Mouse (Mus musculus): ENCODE data around the gene Fau. TPM values are rescaled to one million over a fixed set of nuclear protein-coding genes. Genes with fewer than 3 reads are reported as not detected.

The Fau gene
- 794 TPM for polyA plus RNA-seq (2017; shearing (Covaris generic))

DNA sequence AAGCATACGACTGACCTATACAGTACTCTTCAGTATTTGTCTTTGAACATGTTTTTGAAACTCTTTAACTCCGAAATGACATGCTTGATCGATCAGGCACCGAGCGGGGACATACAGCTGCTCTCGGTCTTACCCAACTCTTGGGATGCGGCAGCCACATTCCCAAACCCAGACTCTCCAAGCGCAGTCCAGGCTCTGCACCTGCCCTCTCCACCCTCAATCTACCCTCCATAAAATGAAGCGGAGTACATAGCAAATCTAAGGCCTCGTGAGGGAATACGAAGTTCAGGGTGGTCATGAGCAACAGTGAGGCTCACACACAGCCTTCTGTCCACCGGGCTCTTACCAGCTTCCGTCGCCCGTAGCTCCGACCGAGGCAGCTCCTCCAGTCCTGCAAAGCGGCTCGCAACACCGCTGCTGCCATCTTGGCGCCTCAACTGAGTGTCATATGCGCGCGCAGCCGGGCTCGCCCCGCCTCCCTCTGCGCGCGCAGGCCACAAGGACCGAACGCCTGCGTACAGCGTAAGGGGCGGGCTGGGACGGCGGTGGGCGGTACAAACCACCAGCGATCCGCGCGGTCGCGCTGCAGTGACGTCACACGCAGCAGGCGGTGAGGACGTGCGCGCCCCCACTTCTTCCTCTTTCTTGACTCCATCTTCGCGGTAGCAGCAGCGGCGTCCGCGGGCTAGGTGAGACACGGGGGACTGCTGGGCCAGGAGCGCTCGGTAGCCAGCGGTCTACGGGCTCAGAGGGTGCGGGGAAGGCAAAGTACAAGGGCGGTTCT is at the start of gene Fau, which contains the start of gene Mrpl49:
TSS of gene Fau (plus strand) at position 532 of the 784 bp plus-strand sequence.
TSS of gene Mrpl49 (minus strand) at position 473 of the 784 bp plus-strand sequence.

DNA sequence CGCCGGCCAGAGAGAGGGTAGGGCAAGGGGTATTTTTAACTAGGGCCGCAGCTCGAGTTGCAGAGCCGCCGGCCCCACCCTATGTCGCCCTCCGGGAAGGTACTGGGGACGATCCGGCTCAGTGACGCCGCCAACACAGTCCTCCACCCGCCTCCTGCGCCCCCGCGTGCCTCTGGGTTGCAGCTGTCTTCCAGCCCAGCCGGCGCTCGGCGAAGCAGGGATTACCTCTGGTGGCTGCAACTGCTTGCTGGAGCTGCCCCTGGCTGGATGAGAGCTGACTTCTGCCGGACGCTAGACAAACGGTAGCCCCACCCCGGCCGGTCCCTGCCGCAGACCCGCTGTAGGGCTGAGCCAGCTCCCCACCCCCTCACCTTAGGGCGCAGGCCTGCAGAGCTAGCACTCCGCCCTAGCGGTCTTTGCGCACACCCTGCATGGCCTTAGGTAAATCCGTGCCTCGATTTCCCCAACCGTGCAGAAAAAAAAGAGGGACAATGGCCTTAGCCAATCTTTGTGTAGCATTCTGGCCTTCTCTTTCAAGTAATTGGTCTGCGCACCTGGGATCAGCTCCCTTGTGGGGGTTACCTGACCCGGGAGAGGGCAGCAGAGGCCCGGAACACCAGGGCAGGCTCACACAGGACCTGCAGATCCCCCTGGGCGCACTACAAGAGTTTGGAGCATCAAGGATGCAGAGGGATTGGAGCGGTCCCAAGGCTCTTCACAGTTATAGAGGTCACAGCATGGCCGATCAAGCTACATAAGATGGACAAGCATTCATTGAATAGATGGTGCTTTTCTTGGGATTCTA is 41.9 kb upstream of the Fau start, which contains the start of gene Capn1:
TSS of gene Capn1 (minus strand) at position 387 of the 805 bp plus-strand sequence.

DNA sequence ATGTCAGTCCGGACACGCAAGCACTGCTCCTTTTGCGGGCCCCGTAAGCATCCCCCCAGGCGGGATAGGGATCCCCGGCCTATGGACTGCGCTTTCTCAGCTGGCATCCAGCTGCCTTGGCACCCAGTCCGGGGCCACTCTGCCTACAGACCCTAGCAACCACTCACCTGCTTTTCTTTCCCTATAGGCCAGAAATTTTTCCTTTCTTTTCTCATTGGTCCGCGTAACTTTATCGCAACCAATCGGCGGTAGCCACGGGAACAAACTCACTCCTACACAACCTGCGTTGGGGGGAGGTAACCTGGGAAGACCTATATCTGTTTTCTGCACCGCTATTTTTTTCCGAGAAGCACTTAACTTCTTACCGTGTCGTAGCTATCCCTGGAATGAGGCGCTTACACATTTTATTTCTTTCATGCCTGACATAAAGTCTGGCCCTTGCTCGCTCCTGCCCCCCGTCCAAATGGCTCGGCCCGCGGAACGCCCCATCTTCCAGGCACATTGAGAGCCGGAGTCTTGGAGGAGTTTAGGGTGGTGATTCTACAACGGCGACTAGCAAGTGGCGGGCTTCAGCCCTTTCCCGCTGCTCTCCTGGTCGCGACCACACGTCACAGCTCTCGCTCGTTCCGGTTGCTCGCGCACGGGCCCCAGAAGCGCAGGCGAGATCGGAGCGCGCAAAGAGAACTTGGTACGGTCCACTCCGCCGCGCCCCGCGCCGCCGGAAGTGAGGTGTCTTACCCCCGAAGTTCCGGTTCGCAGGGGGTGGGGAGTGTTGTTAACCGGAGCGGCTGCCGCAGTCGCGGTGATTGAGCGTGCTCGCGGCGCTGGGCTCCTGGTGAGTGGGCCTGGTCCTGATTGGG is 11.1 kb upstream of the Fau start, which contains the start of gene Syvn1:
TSS of gene Syvn1 (plus strand) at position 283 of the 860 bp plus-strand sequence.

DNA sequence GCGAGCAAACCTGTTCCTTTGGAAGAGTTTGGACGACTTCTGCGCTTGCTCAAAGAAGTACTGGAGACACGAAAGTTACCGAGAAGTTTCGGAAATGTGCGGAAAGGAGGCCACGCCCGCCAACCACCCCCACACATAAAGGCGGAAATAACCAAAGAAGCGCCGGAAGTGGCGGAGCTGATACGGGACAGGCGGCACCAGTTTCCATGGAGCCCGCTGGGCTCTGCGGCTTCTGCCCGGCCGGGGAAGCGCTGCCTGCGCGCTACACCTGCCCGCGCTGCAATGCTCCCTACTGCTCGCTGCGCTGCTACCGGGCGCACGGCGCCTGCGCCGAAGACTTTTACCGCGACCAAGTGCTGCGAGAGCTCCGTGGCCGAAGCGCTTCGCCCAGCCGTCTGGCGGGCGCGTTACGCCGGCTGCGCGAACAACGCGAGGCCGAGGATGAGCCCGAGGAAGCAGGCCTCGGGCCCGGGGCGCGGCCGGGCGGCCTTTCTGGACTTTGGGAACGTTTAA is 3.4 kb downstream of the Fau start, which contains the start of gene Znhit2:
TSS of gene Znhit2 (plus strand) at position 172 of the 513 bp plus-strand sequence.

DNA sequence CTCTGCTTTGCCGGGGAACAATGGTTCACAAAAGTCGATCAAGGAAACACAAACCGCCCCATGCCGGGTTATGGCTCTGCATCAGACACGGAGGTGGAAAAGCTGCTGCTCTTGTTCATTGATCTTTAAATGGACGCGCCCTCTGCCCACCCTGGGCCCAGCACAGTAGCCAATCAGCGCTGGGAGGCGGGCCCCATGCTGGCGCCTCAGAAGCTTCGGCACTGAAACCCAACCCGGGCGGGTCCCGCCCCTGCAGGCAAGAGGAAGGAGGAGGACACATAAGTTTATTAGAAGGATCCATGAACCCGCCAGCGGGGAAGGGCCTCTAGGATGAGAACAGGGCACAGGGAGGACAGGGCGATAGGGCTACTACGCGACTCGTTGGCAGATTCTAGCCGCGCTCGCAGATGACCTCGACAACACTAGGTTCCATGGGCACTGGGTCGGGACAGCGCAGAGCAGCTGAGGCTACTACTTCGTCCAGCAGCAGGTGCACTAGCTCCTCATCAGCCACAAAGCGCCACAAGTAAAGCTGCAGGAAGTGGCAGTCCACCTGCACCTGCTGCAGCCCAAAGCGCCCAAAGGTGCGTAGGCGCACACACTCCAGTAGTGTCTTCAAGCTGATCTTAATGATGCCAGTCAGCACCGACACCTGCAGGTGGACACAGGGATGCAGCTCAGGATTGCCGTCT is 10.2 kb downstream of the Fau start, which contains the start of gene Tm7sf2:
TSS of gene Tm7sf2 (minus strand) at position 650 of the 692 bp plus-strand sequence.

DNA sequence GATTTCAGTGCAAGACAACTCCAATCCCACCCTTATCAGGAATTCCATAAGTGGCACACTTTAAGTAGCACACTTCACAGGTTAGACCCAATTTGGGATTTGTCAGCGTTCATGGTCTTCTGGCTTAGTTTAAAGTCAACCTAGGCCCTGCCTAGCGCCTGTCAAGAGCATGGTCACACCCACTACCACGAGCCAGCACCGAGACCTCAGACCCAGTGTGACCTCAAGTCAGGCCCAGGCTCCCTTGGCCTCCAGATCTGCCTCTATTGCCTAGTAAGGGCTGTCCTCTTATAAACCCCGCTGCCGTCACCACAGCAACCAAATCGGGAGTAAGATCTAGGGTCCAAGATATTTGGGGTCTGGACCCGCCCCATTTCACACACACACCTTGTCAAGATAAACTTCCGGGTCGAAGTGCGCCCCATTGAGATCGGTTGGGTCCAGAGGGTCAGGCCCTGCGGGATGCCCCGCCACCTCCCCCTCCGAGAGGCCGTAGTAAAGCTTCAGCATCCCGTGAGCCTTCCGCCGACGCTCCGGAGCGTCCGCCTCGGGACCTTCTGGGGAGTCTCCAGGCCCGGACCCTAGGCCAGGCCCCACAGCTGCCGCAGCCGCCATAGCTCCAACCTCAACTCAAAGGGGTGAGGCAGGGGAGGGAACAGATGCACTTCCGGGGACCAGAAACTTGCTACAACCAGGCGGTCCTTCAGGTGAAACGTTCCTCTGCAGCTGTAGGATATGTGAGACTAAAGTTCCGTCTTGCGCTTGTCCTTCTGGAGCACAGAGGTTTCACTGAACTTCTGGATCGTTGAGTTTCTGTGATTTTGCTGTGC is 19.1 kb downstream of the Fau start, which contains the start of gene Vps51:
TSS of gene Vps51 (minus strand) at position 668 of the 830 bp plus-strand sequence.

DNA sequence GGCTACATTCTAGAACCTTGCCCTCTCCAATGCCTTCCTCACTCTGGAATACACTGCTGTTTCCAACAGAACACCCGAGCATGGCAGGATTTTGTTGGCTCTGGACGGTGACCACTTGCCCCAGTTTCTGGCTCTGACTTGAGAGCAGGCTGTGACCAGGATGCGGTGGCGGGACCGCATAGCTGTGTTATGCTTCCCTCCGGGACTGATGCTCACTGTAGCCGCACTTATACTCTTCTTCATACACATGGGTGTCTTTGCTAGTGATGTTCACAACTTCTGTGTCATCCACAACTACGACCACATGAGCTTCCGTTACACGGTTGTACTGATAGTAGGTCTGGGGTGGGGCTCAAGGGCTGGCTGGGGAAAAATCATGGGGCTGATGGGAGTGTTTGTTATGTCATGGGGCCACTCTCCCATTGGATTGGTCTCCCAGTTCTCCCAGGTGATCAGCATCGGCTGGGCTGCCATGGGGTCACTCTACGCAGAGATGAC is 22.4 kb downstream of the Fau start, which contains the start of gene Tmem262:
TSS of gene Tmem262 (plus strand) at position 51 of the 498 bp plus-strand sequence.

DNA sequence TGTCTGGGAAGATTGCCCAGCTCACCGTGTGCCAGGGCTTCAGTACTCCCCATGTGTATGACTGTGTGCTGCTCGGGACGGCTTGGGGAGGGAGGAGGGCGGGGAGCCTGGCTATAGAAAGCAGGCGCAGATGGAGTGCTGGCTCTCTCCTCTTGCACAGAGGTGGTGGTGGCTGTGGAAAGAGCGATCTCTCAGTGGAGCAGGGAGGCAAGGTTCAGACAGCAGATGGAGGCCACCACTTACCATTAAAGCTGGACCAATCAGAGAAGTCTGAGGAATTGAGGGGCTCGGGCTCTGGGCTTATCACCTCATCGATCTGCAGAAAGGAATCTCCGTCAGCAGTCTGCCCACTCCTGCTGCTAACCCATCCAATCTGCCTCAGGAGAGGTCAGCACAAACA is 24.5 kb downstream of the Fau start, which contains the start of gene Gm28374:
TSS of gene Gm28374 (minus strand) at position 101 of the 400 bp plus-strand sequence.

DNA sequence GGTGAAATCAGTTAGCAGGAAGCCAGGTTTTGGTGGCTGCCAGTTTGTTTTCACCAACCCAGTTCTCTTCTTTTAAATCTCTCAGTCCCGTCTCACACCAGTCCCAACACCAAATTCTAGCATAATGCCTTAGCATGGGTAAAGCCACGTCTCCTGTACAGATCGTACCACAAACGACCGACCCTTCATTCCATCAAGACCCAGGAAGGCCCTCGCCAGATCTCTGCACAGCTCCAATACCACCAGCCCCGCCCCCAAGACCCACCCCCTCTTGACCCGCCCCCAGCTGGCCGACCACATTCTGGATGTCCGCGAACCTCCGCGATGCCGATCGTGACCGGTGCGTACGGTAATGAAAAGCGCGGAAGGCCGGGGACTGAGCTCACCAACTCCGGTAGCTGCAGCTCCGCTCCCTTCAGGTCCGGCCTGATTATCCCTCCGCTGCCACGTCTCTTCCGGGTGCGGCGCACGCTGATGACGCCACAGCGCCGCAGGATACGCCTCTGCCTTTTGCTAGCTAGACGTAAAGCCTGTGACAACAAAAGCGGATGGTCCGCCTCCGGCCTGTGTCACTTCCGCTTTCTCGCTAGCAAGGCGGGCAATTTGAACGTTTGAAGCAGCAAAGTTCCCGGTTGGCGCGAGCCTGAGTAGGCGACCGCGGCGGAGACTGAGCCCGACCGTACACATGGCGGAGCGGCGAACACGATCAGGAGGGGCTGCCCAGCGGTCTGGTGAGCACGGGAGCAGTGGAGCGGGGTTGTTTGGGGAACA is 27.0 kb downstream of the Fau start, which contains the start of the genes Zfpl1 and Cdca5:
TSS of gene Zfpl1 (minus strand) at position 479 of the 771 bp plus-strand sequence.
TSS of gene Cdca5 (plus strand) at position 506 of the 771 bp plus-strand sequence.

DNA sequence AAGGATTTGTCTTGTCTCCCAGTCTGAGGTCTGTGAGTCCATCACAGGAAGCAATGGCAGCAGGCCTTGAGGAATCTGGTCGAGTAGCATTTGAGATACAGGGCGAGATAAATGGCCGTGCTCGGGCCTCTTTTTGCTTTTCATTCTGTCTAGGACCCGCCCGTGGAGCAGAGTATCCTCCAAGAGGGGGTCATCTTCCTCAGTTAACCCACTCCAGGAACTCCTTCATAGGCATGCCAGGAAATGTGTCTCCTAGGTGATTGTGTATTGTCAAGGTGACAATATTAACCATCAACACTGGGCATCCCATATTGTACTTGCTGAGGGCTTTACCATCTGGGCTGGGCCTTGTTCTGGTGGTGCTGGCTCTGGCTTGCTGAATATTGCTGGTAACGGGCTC is 36.5 kb downstream of the Fau start, which contains the start of gene AC131692.1:
TSS of gene AC131692.1 (plus strand) at position 301 of the 400 bp plus-strand sequence.

DNA sequence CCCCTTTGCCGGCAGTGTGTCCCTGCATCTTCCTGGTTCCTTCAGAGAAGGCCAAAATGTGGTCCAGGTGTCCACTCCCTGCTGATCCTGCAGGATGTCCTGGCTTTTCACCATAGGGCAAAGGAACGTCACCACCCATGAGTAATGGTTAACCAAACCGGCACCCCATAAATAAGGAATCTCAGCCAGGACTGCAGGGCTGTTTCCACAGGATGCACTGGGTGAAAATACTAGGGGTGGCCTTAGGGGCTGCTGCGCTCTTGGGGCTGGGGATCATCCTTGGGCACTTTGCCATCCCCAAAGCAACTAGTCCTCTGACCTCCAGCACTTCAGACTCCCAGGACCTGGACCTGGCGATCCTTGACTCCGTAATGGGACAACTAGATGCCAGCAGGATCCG is 47.9 kb downstream of the Fau start, which contains the start of gene Naaladl1:
TSS of gene Naaladl1 (plus strand) at position 197 of the 400 bp plus-strand sequence.

Other genes starting within 250 kb of the Fau start
- 290 TPM for gene Frmd8, start 182.6 kb upstream of the Fau start, polyA plus RNA-seq (2017; shearing (Covaris generic))
- 41.9 TPM for gene Slc25a45, start 180.0 kb upstream of the Fau start, polyA plus RNA-seq (2017; shearing (Covaris generic))
- gene Tigd3, start 163.7 kb upstream of the Fau start, polyA plus RNA-seq (2017; shearing (Covaris generic)) = 0.36 TPM
- 176 TPM for gene Dpf2, start 144.8 kb upstream of the Fau start, polyA plus RNA-seq (2017; shearing (Covaris generic))
- 0.16 TPM for gene Cdc42ep2, start 133.0 kb upstream of the Fau start, polyA plus RNA-seq (2017; shearing (Covaris generic))
- gene Pola2, start 93.6 kb upstream of the Fau start, polyA plus RNA-seq (2017; shearing (Covaris generic)) = 46.0 TPM
- 0.10 TPM for gene Slc22a20, start 71.7 kb upstream of the Fau start, polyA plus RNA-seq (2017; shearing (Covaris generic))
- 76.6 TPM for gene Capn1, start 41.9 kb upstream of the Fau start, polyA plus RNA-seq (2017; shearing (Covaris generic))
- 49.6 TPM for gene Syvn1, start 11.3 kb upstream of the Fau start, polyA plus RNA-seq (2017; shearing (Covaris generic))
- 43.3 TPM for gene Mrpl49, start 59 bp upstream of the Fau start, polyA plus RNA-seq (2017; shearing (Covaris generic))
- 35.9 TPM for gene Znhit2, start 3.3 kb downstream of the Fau start, polyA plus RNA-seq (2017; shearing (Covaris generic))
- 15.1 TPM for gene Tm7sf2, start 10.5 kb downstream of the Fau start, polyA plus RNA-seq (2017; shearing (Covaris generic))
- gene Vps51, start 19.4 kb downstream of the Fau start, polyA plus RNA-seq (2017; shearing (Covaris generic)) = 93.4 TPM
- gene Tmem262, start 22.2 kb downstream of the Fau start, polyA plus RNA-seq (2017; shearing (Covaris generic)) = not detected
- gene Gm28374, start 24.4 kb downstream of the Fau start, polyA plus RNA-seq (2017; shearing (Covaris generic)) = 0.61 TPM
- 52.7 TPM for gene Zfpl1, start 27.1 kb downstream of the Fau start, polyA plus RNA-seq (2017; shearing (Covaris generic))
- gene Cdca5, start 27.1 kb downstream of the Fau start, polyA plus RNA-seq (2017; shearing (Covaris generic)) = 2.2 TPM
- gene AC131692.1, start 36.6 kb downstream of the Fau start, polyA plus RNA-seq (2017; shearing (Covaris generic)) = not detected
- 0.20 TPM for gene Naaladl1, start 47.9 kb downstream of the Fau start, polyA plus RNA-seq (2017; shearing (Covaris generic))
- gene Sac3d1, start 60.8 kb downstream of the Fau start, polyA plus RNA-seq (2017; shearing (Covaris generic)) = 22.7 TPM
- gene Snx15, start 70.5 kb downstream of the Fau start, polyA plus RNA-seq (2017; shearing (Covaris generic)) = 36.9 TPM
- gene Batf2, start 83.1 kb downstream of the Fau start, polyA plus RNA-seq (2017; shearing (Covaris generic)) = not detected
- gene Arl2, start 83.7 kb downstream of the Fau start, polyA plus RNA-seq (2017; shearing (Covaris generic)) = 20.8 TPM
- gene Majin, start 126.5 kb downstream of the Fau start, polyA plus RNA-seq (2017; shearing (Covaris generic)) = 0.16 TPM
- gene Gpha2, start 168.5 kb downstream of the Fau start, polyA plus RNA-seq (2017; shearing (Covaris generic)) = 0.30 TPM
- 20.2 TPM for gene Ppp2r5b, start 178.0 kb downstream of the Fau start, polyA plus RNA-seq (2017; shearing (Covaris generic))
- 35.8 TPM for gene Atg2a, start 183.8 kb downstream of the Fau start, polyA plus RNA-seq (2017; shearing (Covaris generic))
- 22.2 TPM for gene Ehd1, start 218.9 kb downstream of the Fau start, polyA plus RNA-seq (2017; shearing (Covaris generic))
- gene Cdc42bpg, start 248.6 kb downstream of the Fau start, polyA plus RNA-seq (2017; shearing (Covaris generic)) = 0.35 TPM